Mouse (Mus musculus) gastrocnemius, postnatal 10 days (tissue): Measurements from ENCODE around the gene Myo10. TPM values are rescaled to one million over a fixed set of nuclear protein-coding genes. Genes with fewer than 3 reads are reported as not detected.
"Not testable (repeated sequence)": the region's sequence is repeated elsewhere in the genome, so short reads cannot be mapped to it uniquely, and the experiment has no call there.

ENCODE experiments used
- DNase-seq: peaks from one replicate; pipeline ENCODE4 v3.0.0; 2021; ENCODE audit warnings: mixed read lengths
- total RNA-seq, 2 experiments: library from RNA; stranded (reverse); gene quantifications; 2 replicates each; pipeline ENCODE4 v1.2.3; 2021

Myo10 gene
- total RNA-seq, 2 experiments from 2014 or later = 63.8 to 70.8 TPM

GRCm38 (mm10) chr15:25692254-25692950 is 70.1 kb downstream of the Myo10 start:
- no peak for DNase-seq

GRCm38 (mm10) chr15:25693708-25694107 is 71.4 kb downstream of the Myo10 start:
- no peak for DNase-seq

DNA sequence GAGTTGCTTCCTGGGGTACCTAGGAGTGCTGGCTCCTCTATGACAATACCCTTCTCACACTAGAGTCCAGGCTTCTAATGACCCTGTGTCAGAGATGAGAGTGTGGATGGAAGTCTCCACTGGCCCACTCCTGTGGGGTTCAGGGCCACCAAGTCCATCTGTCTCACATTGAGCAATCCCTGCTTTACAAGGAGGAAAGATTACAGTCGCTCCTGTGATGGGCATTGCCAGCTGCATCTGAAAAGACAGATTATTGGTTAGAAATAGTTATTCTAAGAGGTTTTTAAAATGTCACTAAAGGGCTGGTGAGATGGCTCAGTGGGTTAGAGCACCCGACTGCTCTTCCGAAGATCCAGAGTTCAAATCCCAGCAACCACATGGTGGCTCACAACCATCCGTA is 72.4 kb downstream of the Myo10 start:
- no peak for DNase-seq

DNA sequence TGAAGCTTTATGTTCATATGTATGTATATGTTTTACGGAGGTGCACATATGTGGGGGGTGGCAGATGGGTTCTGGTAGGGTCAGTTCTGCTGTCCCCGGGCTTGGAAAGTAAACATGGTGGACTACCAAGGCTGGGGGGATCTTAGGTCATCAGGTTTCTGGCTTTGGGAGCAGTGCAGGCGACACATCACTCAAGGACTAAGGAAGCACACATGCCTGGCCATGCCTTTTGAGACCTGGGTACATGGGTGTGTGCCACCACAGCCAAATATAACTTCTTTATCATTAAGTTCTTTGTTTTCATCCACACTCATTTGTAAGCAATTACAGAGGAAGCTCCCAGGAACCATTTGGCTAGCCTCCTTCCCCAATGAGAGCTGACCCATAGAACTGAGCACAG is 72.9 kb downstream of the Myo10 start:
- DNase-seq = no peak

GRCm38 (mm10) chr15:25695883-25696282 is 73.6 kb downstream of the Myo10 start:
- no peak for DNase-seq

DNA sequence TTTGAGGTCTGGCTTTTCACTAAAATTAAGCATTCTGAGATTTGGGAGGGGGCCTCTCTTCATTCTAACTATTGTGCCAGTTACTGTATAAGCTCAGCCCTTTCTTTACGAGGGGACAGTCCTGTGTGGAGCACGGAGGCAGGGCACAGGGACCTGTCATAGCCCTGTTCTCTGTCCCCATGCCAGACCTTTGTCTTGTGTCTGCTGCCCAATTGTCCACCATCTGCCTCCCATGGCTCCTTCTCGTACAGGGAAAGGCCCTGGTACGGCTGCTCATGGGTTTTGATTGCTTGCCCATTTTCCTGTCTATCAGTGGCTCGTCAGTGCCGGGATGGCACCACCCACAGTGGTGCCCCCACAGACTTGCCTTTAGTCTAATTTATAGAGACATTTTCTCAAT is 74.3 kb downstream of the Myo10 start:
- no peak for DNase-seq

- no peak for DNase-seq
Measured at GRCm38 (mm10) chr15:25699032-25699557, 76.8 kb downstream of the Myo10 start.

- DNase-seq = no peak
Measured at GRCm38 (mm10) chr15:25702602-25703001, 80.3 kb downstream of the Myo10 start.

- DNase-seq = no peak
Measured at GRCm38 (mm10) chr15:25704809-25705585, 82.7 kb downstream of the Myo10 start.

DNA sequence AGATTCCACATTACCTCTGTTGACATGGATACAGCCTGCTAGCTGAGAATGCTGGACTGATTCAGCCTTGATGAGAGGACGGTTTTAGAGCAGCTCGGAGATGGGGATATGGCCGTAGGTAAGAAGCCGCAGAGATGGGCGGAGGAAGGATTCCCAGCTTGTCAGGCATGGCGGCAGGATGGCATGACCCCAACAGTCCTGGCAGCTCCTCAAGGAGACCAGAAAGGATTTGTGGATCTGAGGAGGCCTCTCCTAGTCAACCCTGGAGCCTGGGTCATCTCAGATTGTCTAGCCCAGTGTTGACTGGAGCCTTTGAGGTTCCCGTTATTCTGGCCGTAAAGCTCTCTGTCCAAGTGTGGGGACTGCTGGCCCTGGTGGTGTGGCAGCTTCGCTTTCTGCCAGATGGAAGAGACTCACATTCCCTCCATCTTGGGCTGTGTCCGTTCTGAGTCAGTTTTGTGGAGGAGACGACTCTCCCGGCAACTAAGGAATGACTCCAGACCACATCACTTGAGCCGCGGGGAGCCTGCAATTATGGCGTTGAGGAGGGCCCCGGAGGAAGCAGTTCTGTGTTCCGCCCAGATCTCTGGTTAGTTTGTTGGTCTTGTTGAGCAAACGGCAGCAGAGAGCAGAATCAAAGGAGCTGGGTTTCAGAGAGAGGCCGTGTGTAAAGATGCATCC is 84.7 kb downstream of the Myo10 start:
- DNase-seq = no peak

- no peak for DNase-seq
Measured at GRCm38 (mm10) chr15:25707891-25708290, 85.6 kb downstream of the Myo10 start.

GRCm38 (mm10) chr15:25710876-25711275 is 88.6 kb downstream of the Myo10 start:
- no peak for DNase-seq

GRCm38 (mm10) chr15:25712877-25713276 is 90.6 kb downstream of the Myo10 start:
- DNase-seq = no peak

- DNase-seq = no peak
Measured at GRCm38 (mm10) chr15:25713587-25714361, 91.4 kb downstream of the Myo10 start.

- DNase-seq = no peak
Measured at GRCm38 (mm10) chr15:25715218-25715995, 93.1 kb downstream of the Myo10 start.

GRCm38 (mm10) chr15:25715996-25716395 is 93.7 kb downstream of the Myo10 start:
- DNase-seq = no peak

DNA sequence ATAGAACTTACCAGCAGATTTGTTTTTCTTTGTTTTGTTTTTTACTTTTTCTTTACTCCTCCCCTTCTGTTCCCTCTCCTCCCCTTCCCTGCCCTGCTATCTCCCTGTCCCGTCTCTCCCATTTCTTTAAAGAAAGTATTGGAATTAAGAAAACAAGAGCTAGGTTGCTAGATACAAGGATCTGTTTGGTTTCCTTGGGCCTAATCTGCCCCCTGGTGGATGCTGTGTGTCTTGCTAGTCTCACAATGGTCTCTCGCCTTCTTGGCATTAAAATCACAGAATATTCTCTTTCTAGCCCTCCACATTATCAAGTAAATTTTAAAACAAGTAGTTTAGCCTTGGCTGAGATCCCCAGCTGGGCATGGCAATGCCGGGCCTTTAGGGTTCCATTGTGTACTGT is 94.7 kb downstream of the Myo10 start:
- DNase-seq = peak; percentile 85

DNA sequence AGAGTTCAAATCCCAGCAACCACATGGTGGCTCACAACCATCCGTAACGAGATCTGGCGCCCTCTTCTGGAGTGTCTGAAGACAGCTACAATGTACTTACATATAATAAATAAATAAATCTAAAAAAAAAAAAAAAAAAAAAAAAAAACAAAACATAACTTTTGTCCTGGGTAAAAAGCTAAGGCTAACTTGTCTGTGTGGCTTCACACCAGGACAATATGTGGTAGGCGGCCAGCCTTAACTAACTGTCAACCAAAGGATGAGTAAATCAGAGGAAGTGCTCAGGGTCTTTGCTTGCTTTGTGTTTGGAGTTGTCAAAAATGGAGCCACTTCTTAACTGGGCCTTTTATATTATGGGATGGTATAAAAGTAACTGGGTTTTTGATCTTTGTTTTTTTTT is 95.8 kb downstream of the Myo10 start:
- not testable (repeated sequence) for DNase-seq

- DNase-seq = no peak
Measured at GRCm38 (mm10) chr15:25719270-25719669, 96.9 kb downstream of the Myo10 start.

- DNase-seq = no peak
Measured at GRCm38 (mm10) chr15:25720263-25720662, 97.9 kb downstream of the Myo10 start.
